Mouse (Mus musculus): ENCODE results near the gene Nefh. TPM values are rescaled to one million over a fixed set of nuclear protein-coding genes. Genes with fewer than 3 reads are reported as not detected.

Gene Nefh
- polyA plus RNA-seq, 1 experiment from 2014 or later: 0.26 TPM

DNA sequence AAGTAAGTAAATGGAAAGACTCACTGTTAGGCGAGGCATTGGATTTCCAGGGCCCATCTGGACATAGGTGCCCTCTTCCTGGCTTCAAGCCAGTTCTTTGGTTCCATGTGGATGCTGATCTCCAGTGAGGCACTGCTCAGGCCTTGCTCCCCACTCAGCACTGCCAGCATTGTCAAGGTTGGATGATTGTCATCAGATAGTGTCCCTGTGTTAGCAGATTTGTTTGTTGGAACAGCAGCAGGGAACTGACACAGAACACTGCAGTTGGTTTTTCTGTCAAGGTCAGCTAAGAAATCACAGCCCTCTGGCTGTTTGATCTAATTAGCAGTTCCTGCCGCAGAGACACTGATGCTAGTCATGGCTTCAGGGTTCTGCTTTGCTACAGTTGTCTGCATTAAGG, 26.6 kb downstream of the Nefh start:
- no peak overlapping the region for H3K27ac ChIP-seq (ENCODE audit: low read depth, low read length)
- H3K4me1 ChIP-seq (replicated peaks; ENCODE audit: control insufficient read depth, insufficient read depth, low read length): no peaks in the 10 kb centered on the region
- H3K27me3 ChIP-seq (replicated peaks; ENCODE audit: control insufficient read depth, insufficient read depth, low read length): no peaks in the 10 kb centered on the region
- H3K9ac ChIP-seq (ENCODE audit: low read depth, low read length): no peak overlapping the region
- no peak for ATAC-seq
- no peak overlapping the region for H3K4me2 ChIP-seq (replicated peaks; ENCODE audit: low read depth)
- peaks cover 63% of the 10 kb centered on the region for H3K36me3 ChIP-seq (ENCODE audit: control insufficient read depth, insufficient read depth)
- WGBS: 86% methylated on average over 2 of the region's 2 CpGs
- no peaks in the 10 kb centered on the region for H3K9me3 ChIP-seq (ENCODE audit: control insufficient read depth)
- TF ChIP-seq CTCF (IDR thresholded peaks at IDR 0.05; ENCODE audit: low read depth): no peak
- H3K4me3 ChIP-seq (ENCODE audit: low read depth, low read length): no peak overlapping the region

DNA sequence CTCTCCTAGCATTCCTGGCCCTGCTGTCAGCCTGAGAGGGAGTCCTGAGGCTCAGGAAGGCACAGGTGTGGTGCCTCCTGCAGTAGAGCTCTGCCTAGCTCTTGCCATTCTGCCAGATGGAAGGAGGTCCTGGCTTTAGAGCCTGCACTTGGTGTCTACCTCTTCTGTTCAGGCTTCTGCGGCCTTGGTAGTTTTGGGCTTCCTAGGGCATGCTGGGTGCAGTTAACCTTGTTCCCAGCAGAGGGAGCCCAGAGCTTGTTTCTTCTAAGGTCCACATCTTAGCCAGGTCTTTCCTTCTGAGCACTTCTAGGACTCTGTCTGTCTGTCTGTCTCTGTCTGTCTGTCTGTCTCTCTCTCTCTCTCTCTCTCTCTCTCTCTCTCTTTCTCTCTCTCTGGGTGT, 31.8 kb downstream of the Nefh start:
- Histone ChIP-seq H3K27ac (ENCODE audit: low read depth, low read length) (no peak overlapping the region), H3K4me3 (ENCODE audit: low read depth, low read length) (no peak overlapping the region), H3K4me2 (replicated peaks; ENCODE audit: low read depth) (no peak overlapping the region), H3K9ac (ENCODE audit: low read depth, low read length) (no peak overlapping the region), H3K27me3 (replicated peaks; ENCODE audit: control insufficient read depth, insufficient read depth, low read length) (no peaks in the 10 kb centered on the region), H3K9me3 (ENCODE audit: control insufficient read depth) (no peaks in the 10 kb centered on the region), H3K36me3 (ENCODE audit: control insufficient read depth, insufficient read depth) (peaks cover 49% of the 10 kb centered on the region), H3K4me1 (replicated peaks; ENCODE audit: control insufficient read depth, insufficient read depth, low read length) (no peaks in the 10 kb centered on the region)
- WGBS: 20% methylated on average over 1 of the region's 1 CpGs
- TF ChIP-seq CTCF (IDR thresholded peaks at IDR 0.05; ENCODE audit: low read depth): peak; percentile 86
- no peak for ATAC-seq

DNA sequence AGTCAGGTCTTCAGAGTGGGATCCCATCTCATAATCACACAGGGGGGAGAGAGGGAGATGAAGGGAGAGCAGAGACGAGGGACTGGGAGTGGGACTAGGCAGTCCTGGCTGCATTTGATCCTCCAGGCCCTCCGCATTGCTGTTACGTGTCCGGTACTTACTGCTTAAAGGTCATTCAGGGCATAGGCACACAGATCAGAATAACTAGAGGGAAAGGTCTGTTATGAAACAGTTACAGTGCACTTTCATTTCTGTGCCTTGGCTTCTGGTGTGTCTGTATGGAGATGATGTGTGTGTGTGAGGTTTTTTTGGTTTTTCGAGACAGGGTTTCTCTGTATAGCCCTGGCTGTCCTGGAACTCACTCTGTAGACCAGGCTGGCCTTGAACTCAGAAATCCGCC, 41.6 kb downstream of the Nefh start:
- peaks cover 53% of the 10 kb centered on the region for H3K36me3 ChIP-seq (ENCODE audit: control insufficient read depth, insufficient read depth)
- TF ChIP-seq CTCF (IDR thresholded peaks at IDR 0.05; ENCODE audit: low read depth): no peak

DNA sequence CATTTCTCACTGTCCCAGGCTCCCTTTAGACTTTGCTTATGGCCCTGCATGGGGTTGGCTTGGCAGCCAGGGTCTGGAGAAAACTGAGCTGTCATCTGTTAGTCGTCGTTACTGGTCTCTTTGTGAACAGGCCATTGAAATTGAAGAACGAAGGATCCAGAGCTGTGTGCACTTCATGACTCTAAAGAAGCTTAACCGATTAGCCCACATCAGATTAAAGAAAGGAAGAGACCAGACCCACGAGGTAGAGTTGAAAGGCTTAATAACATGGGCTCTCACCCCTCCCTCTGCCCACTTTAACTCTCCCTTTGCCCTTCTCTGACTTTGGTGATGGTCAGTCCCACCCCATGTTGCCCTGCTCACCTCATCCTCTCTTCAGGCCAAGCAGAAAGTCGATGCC, 45.9 kb downstream of the Nefh start:
- H3K4me3 ChIP-seq (ENCODE audit: low read depth, low read length): no peak overlapping the region
- no peak overlapping the region for H3K4me2 ChIP-seq (replicated peaks; ENCODE audit: low read depth)
- H3K27ac ChIP-seq (ENCODE audit: low read depth, low read length): no peak overlapping the region
- no peak for TF ChIP-seq CTCF (IDR thresholded peaks at IDR 0.05; ENCODE audit: low read depth)
- H3K9me3 ChIP-seq (ENCODE audit: control insufficient read depth): no peaks in the 10 kb centered on the region
- no peaks in the 10 kb centered on the region for H3K27me3 ChIP-seq (replicated peaks; ENCODE audit: control insufficient read depth, insufficient read depth, low read length)
- H3K9ac ChIP-seq (ENCODE audit: low read depth, low read length): no peak overlapping the region
- peaks cover 42% of the 10 kb centered on the region for H3K36me3 ChIP-seq (ENCODE audit: control insufficient read depth, insufficient read depth)
- H3K4me1 ChIP-seq (replicated peaks; ENCODE audit: control insufficient read depth, insufficient read depth, low read length): no peaks in the 10 kb centered on the region
- WGBS: 86% methylated on average over 6 of the region's 6 CpGs
- 0 out of 2 replicates have a peak, but pooled peaks have one; percentile 38 for ATAC-seq

More for the DNA sequence above, 41.6 kb downstream of the Nefh start:
- WGBS: 98% methylated on average over 6 of the region's 6 CpGs
- H3K27me3 ChIP-seq (replicated peaks; ENCODE audit: control insufficient read depth, insufficient read depth, low read length): no peaks in the 10 kb centered on the region
- H3K27ac ChIP-seq (ENCODE audit: low read depth, low read length): no peak overlapping the region
- no peak overlapping the region for H3K9ac ChIP-seq (ENCODE audit: low read depth, low read length)
- no peak overlapping the region for H3K4me3 ChIP-seq (ENCODE audit: low read depth, low read length)
- no peaks in the 10 kb centered on the region for H3K4me1 ChIP-seq (replicated peaks; ENCODE audit: control insufficient read depth, insufficient read depth, low read length)
- H3K9me3 ChIP-seq (ENCODE audit: control insufficient read depth): no peaks in the 10 kb centered on the region
- no peak overlapping the region for H3K4me2 ChIP-seq (replicated peaks; ENCODE audit: low read depth)
- no peak for ATAC-seq

DNA sequence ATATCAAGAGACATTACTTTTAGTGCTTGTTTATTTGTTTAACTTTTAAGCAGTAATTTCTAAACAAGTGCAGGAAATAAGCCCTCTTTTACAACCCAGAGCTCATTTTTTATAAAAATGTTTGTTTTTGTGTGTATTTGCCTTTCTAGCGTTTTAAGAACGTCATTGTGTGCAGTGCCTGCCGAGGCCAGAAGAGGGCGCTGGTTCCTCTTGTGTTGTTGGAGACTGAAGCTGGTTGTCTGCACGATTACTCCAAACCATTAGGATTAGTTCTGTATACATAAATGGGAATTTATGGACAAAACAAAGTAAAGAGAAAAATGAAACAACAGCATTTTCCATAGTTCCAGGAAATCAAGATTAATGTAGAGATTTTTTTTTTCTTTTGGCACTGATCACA, 47.4 kb downstream of the Nefh start:
- WGBS: 69% methylated on average over 5 of the region's 5 CpGs
- Histone ChIP-seq H3K27ac (ENCODE audit: low read depth, low read length) (no peak overlapping the region), H3K27me3 (replicated peaks; ENCODE audit: control insufficient read depth, insufficient read depth, low read length) (no peaks in the 10 kb centered on the region), H3K9ac (ENCODE audit: low read depth, low read length) (no peak overlapping the region), H3K9me3 (ENCODE audit: control insufficient read depth) (no peaks in the 10 kb centered on the region), H3K4me3 (ENCODE audit: low read depth, low read length) (no peak overlapping the region), H3K36me3 (ENCODE audit: control insufficient read depth, insufficient read depth) (peaks cover 33% of the 10 kb centered on the region), H3K4me1 (replicated peaks; ENCODE audit: control insufficient read depth, insufficient read depth, low read length) (peaks cover 5% of the 10 kb centered on the region; the same call in 1 of the 2 replicates), H3K4me2 (replicated peaks; ENCODE audit: low read depth) (no peak overlapping the region)
- ATAC-seq: no peak
- TF ChIP-seq CTCF (IDR thresholded peaks at IDR 0.05; ENCODE audit: low read depth): peak; percentile 61

DNA sequence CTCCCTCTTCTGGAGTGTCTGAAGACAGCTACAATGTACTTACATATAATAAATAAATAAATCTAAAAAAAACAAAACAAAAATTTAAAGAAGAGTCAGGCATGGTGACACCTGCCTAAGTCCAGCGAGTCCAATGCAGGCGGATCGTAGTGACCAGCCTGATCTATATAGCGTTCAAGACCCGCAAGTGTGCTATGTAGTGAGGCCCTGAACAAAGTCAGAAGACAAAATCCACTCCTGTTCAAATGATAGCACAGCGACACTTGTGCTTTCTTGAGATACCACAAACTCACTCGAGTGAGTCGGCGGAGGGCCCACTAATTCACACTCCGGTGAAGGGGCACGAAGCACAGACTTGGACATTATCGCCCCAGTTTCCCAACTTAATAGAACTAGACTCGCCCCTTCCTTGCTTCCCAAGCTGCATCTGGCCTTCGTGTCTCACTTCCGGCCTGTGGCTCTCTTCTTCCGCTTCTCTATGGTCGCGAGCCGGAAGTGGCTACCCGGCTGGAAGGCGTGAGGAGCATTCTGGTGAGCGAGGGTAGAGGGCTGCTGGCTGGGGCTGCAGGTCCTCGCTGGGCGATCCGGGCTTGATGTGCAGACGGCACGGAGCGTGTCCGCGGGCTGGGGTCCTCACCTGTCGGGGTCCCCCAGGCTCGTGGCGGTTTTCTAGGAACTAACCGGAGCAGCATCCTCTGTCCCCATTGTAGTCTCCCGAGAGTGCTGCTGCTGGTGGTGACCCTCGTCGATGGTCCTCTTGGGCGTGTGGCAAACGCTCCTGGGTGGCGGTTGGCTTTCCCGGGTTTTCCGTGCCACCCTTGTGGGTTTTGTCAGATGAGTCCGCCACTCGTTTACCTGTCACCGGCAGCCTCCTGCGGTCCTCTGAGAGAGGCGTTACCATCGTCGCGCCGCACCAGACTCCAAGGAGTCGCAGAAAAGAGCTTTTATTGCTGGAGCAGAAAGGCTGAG, 52.7 kb downstream of the Nefh start, which contains the start of gene Thoc5:
Thoc5 (plus strand) TSS at position 473 of the 969 bp plus-strand sequence.
- Histone ChIP-seq H3K27me3 (replicated peaks; ENCODE audit: control insufficient read depth, insufficient read depth, low read length) (no peaks in the 10 kb centered on the region), H3K9me3 (ENCODE audit: control insufficient read depth) (no peaks in the 10 kb centered on the region), H3K27ac (ENCODE audit: low read depth, low read length) (peak within 1 kb of the TSS; percentile 76), H3K36me3 (ENCODE audit: control insufficient read depth, insufficient read depth) (peaks cover 6% of the 10 kb centered on the region; the same call in 1 of the 2 replicates), H3K4me2 (replicated peaks; ENCODE audit: low read depth) (peak within 1 kb of the TSS; percentile 84), H3K4me1 (replicated peaks; ENCODE audit: control insufficient read depth, insufficient read depth, low read length) (peaks cover 5% of the 10 kb centered on the region; the same call in 1 of the 2 replicates), H3K9ac (ENCODE audit: low read depth, low read length) (peak within 1 kb of the TSS; percentile 78), H3K4me3 (ENCODE audit: low read depth, low read length) (peak within 1 kb of the TSS; percentile 92)
- TF ChIP-seq CTCF (IDR thresholded peaks at IDR 0.05; ENCODE audit: low read depth): no peak
- peak; percentile 84 for ATAC-seq
- WGBS: 3% methylated on average over 52 of the region's 52 CpGs

Small RNAs within 50 kb of the gene (microRNA-seq; reads per million reads assigned to microRNA genes)
- not detected for gene Mir6918

Other genes starting within 250 kb of the Nefh start
- 1,715 and 1,847 TPM in 2 replicates for gene Uqcr10, start 243.7 kb downstream of the Nefh start, polyA plus RNA-seq (2015; fragmentation: Nextera tagmentation; extraction: Ambion mirVana)
- 62.6 and 67.9 TPM in 2 replicates for gene Zmat5, start 243.4 kb downstream of the Nefh start, polyA plus RNA-seq (2015; fragmentation: Nextera tagmentation; extraction: Ambion mirVana)
- gene Cabp7, start 201.3 kb downstream of the Nefh start, polyA plus RNA-seq (2015; fragmentation: Nextera tagmentation; extraction: Ambion mirVana): 0.10 and 0.13 TPM in 2 replicates
- 16.0 and 16.6 TPM in 2 replicates for gene Nf2, start 98.5 kb downstream of the Nefh start, polyA plus RNA-seq (2015; fragmentation: Nextera tagmentation; extraction: Ambion mirVana)
- gene Nipsnap1, start 74.1 kb downstream of the Nefh start, polyA plus RNA-seq (2015; fragmentation: Nextera tagmentation; extraction: Ambion mirVana): 59.1 and 62.0 TPM in 2 replicates
- gene Thoc5, start 52.7 kb downstream of the Nefh start, polyA plus RNA-seq (2015; fragmentation: Nextera tagmentation; extraction: Ambion mirVana): 15.9 TPM in 2 replicates
- 60.3 and 60.4 TPM in 2 replicates for gene Ap1b1, start 38.8 kb upstream of the Nefh start, polyA plus RNA-seq (2015; fragmentation: Nextera tagmentation; extraction: Ambion mirVana)
- 0.93 and 1.2 TPM in 2 replicates for gene Rasl10a, start 110.1 kb upstream of the Nefh start, polyA plus RNA-seq (2015; fragmentation: Nextera tagmentation; extraction: Ambion mirVana)
- gene Gas2l1, start 117.3 kb upstream of the Nefh start, polyA plus RNA-seq (2015; fragmentation: Nextera tagmentation; extraction: Ambion mirVana): 18.9 and 22.8 TPM in 2 replicates
- gene Rhbdd3, start 150.9 kb upstream of the Nefh start, polyA plus RNA-seq (2015; fragmentation: Nextera tagmentation; extraction: Ambion mirVana): 17.1 and 17.5 TPM in 2 replicates
- gene Ewsr1, start 151.2 kb upstream of the Nefh start, polyA plus RNA-seq (2015; fragmentation: Nextera tagmentation; extraction: Ambion mirVana): 185 and 196 TPM in 2 replicates
- gene Emid1, start 204.2 kb upstream of the Nefh start, polyA plus RNA-seq (2015; fragmentation: Nextera tagmentation; extraction: Ambion mirVana): 47.9 and 56.4 TPM in 2 replicates